Mouse (Mus musculus) liver, adult 10 weeks (tissue): ENCODE measurements around the gene Nudt21. TPM values are rescaled to one million over a fixed set of nuclear protein-coding genes. Genes with fewer than 3 reads are reported as not detected.

Experiments used
- polyA plus RNA-seq: library from polyadenylated mRNA; stranded (reverse); fragments of 350-450 nt; fragmentation: Illumina TruSeq; extraction: RNeasy Lipid Tissue Mini Kit (QIAGEN cat#74804); gene quantifications from one replicate; pipeline ENCODE4 v1.2.3, GENCODE M21; 2014; ENCODE audit warnings: low read depth, low replicate concordance

The Nudt21 gene
- 41.8 TPM for polyA plus RNA-seq

GRCm38 (mm10) chr8:94036944-94037524, at the start of gene Nudt21, which contains the start of gene Ogfod1:
Gene Nudt21 (minus strand): TSS chr8:94037031.
Gene Ogfod1 (plus strand): TSS chr8:94037198.

GRCm38 (mm10) chr8:94012013-94012951, 24.5 kb downstream of the Nudt21 start, which contains the start of gene Amfr:
Gene Amfr (minus strand): TSS chr8:94012842.

Other genes with a start within 250 kb of the Nudt21 start
- 0.19 TPM for gene Gnao1, start 227.1 kb downstream of the Nudt21 start, polyA plus RNA-seq
- gene Amfr, start 24.2 kb downstream of the Nudt21 start, polyA plus RNA-seq = 190 TPM
- gene Ogfod1, start 167 bp upstream of the Nudt21 start, polyA plus RNA-seq = 9.8 TPM
- 1.9 TPM for gene Bbs2, start 61.9 kb upstream of the Nudt21 start, polyA plus RNA-seq
- not detected for gene Mt4, start 100.2 kb upstream of the Nudt21 start, polyA plus RNA-seq
- not detected for gene Mt3, start 115.6 kb upstream of the Nudt21 start, polyA plus RNA-seq
- gene Mt2, start 135.6 kb upstream of the Nudt21 start, polyA plus RNA-seq = 9.5 TPM
- gene Mt1, start 142.1 kb upstream of the Nudt21 start, polyA plus RNA-seq = 10.4 TPM
- gene Nup93, start 177.5 kb upstream of the Nudt21 start, polyA plus RNA-seq = 4.3 TPM